Mouse (Mus musculus) forebrain, embryonic 11.5 days (tissue): ENCODE measurements around the gene Cnnm3. TPM values are rescaled to one million over a fixed set of nuclear protein-coding genes. Genes with fewer than 3 reads are reported as not detected.
"Not testable (repeated sequence)": the region's sequence is repeated elsewhere in the genome, so short reads cannot be mapped to it uniquely, and the experiment has no call there.

Experiments
- ATAC-seq: fragments of 200-750 bp; cut with Nextera tagmentation; replicated peaks from 2 replicates; pipeline ENCODE4 v1.8.0; 2017; ENCODE audit warnings: moderate TSS enrichment; ENCODE audit not compliant: low FRiP score
- DNase-seq: peaks from one replicate; pipeline ENCODE4 v3.0.0-alpha.2; 2017; ENCODE audit warnings: low spot score
- H3K27ac ChIP-seq: fragments of 300-500 bp; sonication (generic); 2 replicates; pipeline ENCODE4 v1.5.1; 2014; ENCODE audit warnings: low read depth, low read length
- H3K27me3 ChIP-seq: fragments of 300-500 bp; sonication (generic); 2 replicates; pipeline ENCODE4 v1.6.1; 2014; ENCODE audit warnings: mild to moderate bottlenecking, low read length, mixed read lengths; ENCODE audit not compliant: control insufficient read depth, insufficient read depth
- H3K36me3 ChIP-seq: fragments of 300-500 bp; sonication (generic); 2 replicates; pipeline ENCODE4 v1.6.1; 2014; ENCODE audit warnings: mild to moderate bottlenecking, low read length, moderate library complexity, mixed read lengths; ENCODE audit not compliant: control insufficient read depth, insufficient read depth
- H3K4me1 ChIP-seq: fragments of 300-500 bp; sonication (generic); replicated peaks from 2 replicates; pipeline ENCODE4 v1.6.1; 2014; ENCODE audit warnings: low read length, mixed read lengths; ENCODE audit not compliant: control insufficient read depth, insufficient read depth
- H3K4me2 ChIP-seq: fragments of 300-500 bp; sonication (generic); 2 replicates; pipeline ENCODE4 v1.6.1; 2014; ENCODE audit warnings: low read depth, mild to moderate bottlenecking, low read length, moderate library complexity, mixed read lengths; ENCODE audit not compliant: severe bottlenecking
- H3K4me3 ChIP-seq: fragments of 300-500 bp; sonication (generic); 2 replicates; pipeline ENCODE4 v1.5.1; 2014; ENCODE audit warnings: low read depth, low read length
- H3K9ac ChIP-seq: fragments of 300-500 bp; sonication (generic); 2 replicates; pipeline ENCODE4 v1.6.1; 2014; ENCODE audit warnings: low read length
- H3K9me3 ChIP-seq: fragments of 300-500 bp; sonication (generic); 2 replicates; pipeline ENCODE4 v1.6.1; 2016; ENCODE audit warnings: low read length, mixed read lengths; ENCODE audit not compliant: control insufficient read depth
- WGBS: fragments of 180-500 bp; shearing (Covaris S2); extraction: QIAGEN DNeasy Blood & Tissue Kit; methylation state at CpG from one replicate; pipeline ENCODE4 v1.1.7; 2014; 5-methylcytosine and 5-hydroxymethylcytosine counted together
- polyA plus RNA-seq: library from polyadenylated mRNA; unstranded; fragments of >200 nt; fragmentation: Nextera tagmentation; extraction: Ambion mirVana; gene quantifications from 2 replicates; pipeline ENCODE4 v1.2.1, GENCODE M21; 2014

Cnnm3 gene
- polyA plus RNA-seq, 1 experiment from 2014 or later = 6.8 TPM

- no peak overlapping the region for H3K4me2 ChIP-seq
- no peak overlapping the region for H3K9ac ChIP-seq
- H3K9me3 ChIP-seq = no peaks in the 10 kb centered on the region
- 89% methylated on average over 11 of the region's 11 CpGs for WGBS
- no peak for ATAC-seq
- H3K4me3 ChIP-seq = no peak overlapping the region
- no peaks in the 10 kb centered on the region for H3K36me3 ChIP-seq
- no peaks in the 10 kb centered on the region for H3K27me3 ChIP-seq
- no peaks in the 10 kb centered on the region for H3K4me1 ChIP-seq
- H3K27ac ChIP-seq = no peak overlapping the region
- no peak for DNase-seq
Measured at GRCm38 (mm10) chr1:36535477-36536396, 24.1 kb downstream of the Cnnm3 start.

- Histone ChIP-seq H3K4me2 (no peak overlapping the region), H3K4me3 (no peak overlapping the region), H3K9me3 (no peaks in the 10 kb centered on the region), H3K27me3 (no peaks in the 10 kb centered on the region), H3K36me3 (no peaks in the 10 kb centered on the region), H3K27ac (no peak overlapping the region), H3K4me1 (no peaks in the 10 kb centered on the region), H3K9ac (no peak overlapping the region)
- DNase-seq (no peak), ATAC-seq (no peak)
- 82% methylated on average over 8 of the region's 8 CpGs for WGBS
Measured at GRCm38 (mm10) chr1:36536397-36536728, 24.7 kb downstream of the Cnnm3 start.

- not testable (repeated sequence) for DNase-seq, H3K9me3 ChIP-seq, H3K27ac ChIP-seq, H3K4me3 ChIP-seq, H3K4me1 ChIP-seq, H3K27me3 ChIP-seq, H3K36me3 ChIP-seq, H3K4me2 ChIP-seq, ATAC-seq, H3K9ac ChIP-seq
- WGBS = 94% methylated on average over 9 of the region's 9 CpGs
Measured at GRCm38 (mm10) chr1:36536783-36537182, 25.1 kb downstream of the Cnnm3 start, which contains the start of gene Ankrd23. Gene Ankrd23, minus strand, starts transcription at chr1:36536883.

DNA sequence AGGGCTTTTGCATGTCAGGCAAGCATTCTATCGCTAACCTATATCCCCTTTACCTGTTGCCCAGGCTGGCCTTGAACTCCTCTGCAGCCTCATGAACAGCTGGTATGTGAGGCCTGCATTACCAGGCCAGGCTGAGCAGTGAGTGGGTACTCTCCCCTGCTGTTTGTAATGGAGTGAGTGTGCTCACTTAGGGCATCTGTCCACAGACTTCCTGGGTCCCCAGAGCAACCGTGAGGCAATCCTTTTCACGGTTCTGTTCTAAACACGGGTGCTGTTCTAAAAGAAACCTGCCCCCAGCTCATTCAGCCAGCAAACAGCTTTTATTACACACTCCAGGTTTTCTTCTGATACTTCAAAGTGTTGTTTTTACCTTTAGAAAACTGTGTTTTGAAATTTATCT is 27.1 kb downstream of the Cnnm3 start:
- DNase-seq (no peak), ATAC-seq (no peak)
- Histone ChIP-seq H3K4me3 (no peak overlapping the region), H3K4me1 (no peaks in the 10 kb centered on the region), H3K36me3 (no peaks in the 10 kb centered on the region), H3K27me3 (no peaks in the 10 kb centered on the region), H3K4me2 (no peak overlapping the region), H3K9ac (no peak overlapping the region), H3K27ac (no peak overlapping the region), H3K9me3 (no peaks in the 10 kb centered on the region)
- WGBS = 88% methylated on average over 4 of the region's 4 CpGs

GRCm38 (mm10) chr1:36539186-36539585 is 27.5 kb downstream of the Cnnm3 start, which contains the start of gene Gm42417:
Gene Gm42417, minus strand, starts transcription at chr1:36539429.
- no peak within 1 kb of the TSS for H3K4me3 ChIP-seq
- no peak within 1 kb of the TSS for H3K4me2 ChIP-seq
- no peaks in the 10 kb centered on the region for H3K27me3 ChIP-seq
- H3K9ac ChIP-seq = no peak within 1 kb of the TSS
- H3K9me3 ChIP-seq = no peaks in the 10 kb centered on the region
- H3K36me3 ChIP-seq = no peaks in the 10 kb centered on the region
- ATAC-seq = no peak
- DNase-seq = no peak
- H3K27ac ChIP-seq = no peak within 1 kb of the TSS
- no peaks in the 10 kb centered on the region for H3K4me1 ChIP-seq
- WGBS = 65% methylated on average over 9 of the region's 9 CpGs

DNA sequence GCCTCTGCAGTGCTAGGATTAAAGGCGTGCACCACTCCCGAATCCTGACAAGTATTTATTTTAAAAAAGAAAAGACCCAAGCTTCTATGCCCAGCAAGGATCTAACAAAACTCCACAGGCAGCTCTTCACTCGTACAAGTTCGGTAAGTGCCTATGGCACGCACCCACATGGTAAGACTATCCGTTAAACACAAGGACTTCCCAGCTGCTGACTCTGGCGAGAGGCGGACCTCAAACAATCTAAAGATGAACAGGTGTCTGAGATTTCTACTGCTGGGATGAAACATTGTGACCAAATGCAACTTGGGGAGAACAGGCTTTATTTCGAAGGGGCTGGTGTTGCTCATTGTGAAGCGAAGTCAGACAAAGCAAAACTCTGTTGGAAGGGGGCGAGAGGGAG is 28.5 kb downstream of the Cnnm3 start:
- Histone ChIP-seq H3K36me3 (no peaks in the 10 kb centered on the region), H3K4me3 (no peak overlapping the region), H3K27ac (no peak overlapping the region), H3K27me3 (no peaks in the 10 kb centered on the region), H3K4me1 (no peaks in the 10 kb centered on the region), H3K9me3 (no peaks in the 10 kb centered on the region), H3K4me2 (no peak overlapping the region), H3K9ac (no peak overlapping the region)
- ATAC-seq = no peak
- WGBS = 88% methylated on average over 11 of the region's 11 CpGs
- DNase-seq = no peak

- no peak overlapping the region for H3K9ac ChIP-seq
- H3K4me1 ChIP-seq = 0 out of 2 replicates have a peak, but pooled peaks cover 2% of the 10 kb centered on the region
- no peak overlapping the region for H3K27ac ChIP-seq
- no peak overlapping the region for H3K4me3 ChIP-seq
- no peak for DNase-seq
- H3K27me3 ChIP-seq = no peaks in the 10 kb centered on the region
- 96% methylated on average over 12 of the region's 12 CpGs for WGBS
- ATAC-seq = no peak
- no peaks in the 10 kb centered on the region for H3K36me3 ChIP-seq
- no peak overlapping the region for H3K4me2 ChIP-seq
- no peaks in the 10 kb centered on the region for H3K9me3 ChIP-seq
Measured at GRCm38 (mm10) chr1:36540807-36541206, 29.1 kb downstream of the Cnnm3 start.

DNA sequence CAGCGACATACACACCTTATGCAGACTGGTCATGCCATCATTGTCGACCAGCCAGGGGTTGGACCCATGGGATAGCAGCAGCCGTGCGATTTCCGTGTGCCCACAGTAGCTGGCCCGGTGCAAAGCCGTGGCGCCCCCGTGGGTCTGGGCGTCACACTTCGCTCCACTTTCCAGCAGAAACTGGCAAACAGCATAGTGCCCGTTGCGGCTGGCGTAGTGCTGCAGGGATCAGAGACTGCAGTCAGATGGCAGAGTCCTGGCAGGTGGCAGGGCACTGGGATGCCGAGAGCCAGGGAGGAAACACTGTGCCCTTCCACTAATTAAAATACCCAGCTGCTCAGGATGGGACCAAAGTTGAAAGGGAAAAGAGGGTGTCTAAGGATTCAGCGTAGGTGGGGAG is 30.2 kb downstream of the Cnnm3 start:
- H3K27me3 ChIP-seq = no peaks in the 10 kb centered on the region
- H3K4me2 ChIP-seq = no peak overlapping the region
- no peak overlapping the region for H3K4me3 ChIP-seq
- no peak overlapping the region for H3K9ac ChIP-seq
- H3K9me3 ChIP-seq = no peaks in the 10 kb centered on the region
- WGBS = 95% methylated on average over 16 of the region's 16 CpGs
- H3K27ac ChIP-seq = no peak overlapping the region
- ATAC-seq (no peak), DNase-seq (no peak)
- peaks cover 7% of the 10 kb centered on the region; the same call in 1 of the 2 replicates for H3K4me1 ChIP-seq
- no peaks in the 10 kb centered on the region for H3K36me3 ChIP-seq

DNA sequence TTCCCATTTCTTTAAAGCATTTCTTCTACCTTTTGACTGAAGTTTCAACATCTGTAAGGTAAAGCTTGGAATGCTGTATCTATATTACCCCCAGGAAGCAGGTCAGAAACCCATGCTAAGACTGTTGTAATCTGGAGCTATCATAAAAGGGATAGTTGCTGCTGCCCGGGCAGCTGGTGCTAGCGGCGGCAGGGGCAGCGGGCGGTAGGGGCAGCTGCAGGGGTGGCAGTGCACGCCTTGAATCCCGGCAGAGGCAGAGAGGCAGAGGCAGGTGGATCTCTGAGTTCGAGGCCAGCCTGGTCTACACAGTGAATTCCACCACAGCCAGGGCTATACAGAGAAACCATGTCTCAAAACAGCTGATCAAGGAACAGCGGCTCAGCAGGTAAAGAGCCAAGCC is 31.3 kb downstream of the Cnnm3 start:
- H3K27me3 ChIP-seq = no peaks in the 10 kb centered on the region
- DNase-seq (no peak), ATAC-seq (no peak)
- H3K27ac ChIP-seq = no peak overlapping the region
- peaks cover 11% of the 10 kb centered on the region for H3K4me1 ChIP-seq
- H3K4me2 ChIP-seq = no peak overlapping the region
- H3K9me3 ChIP-seq = no peaks in the 10 kb centered on the region
- H3K4me3 ChIP-seq = no peak overlapping the region
- no peaks in the 10 kb centered on the region for H3K36me3 ChIP-seq
- H3K9ac ChIP-seq = no peak overlapping the region
- 93% methylated on average over 9 of the region's 9 CpGs for WGBS
